Mouse (Mus musculus) neural tube, embryonic 11.5 days (tissue): ENCODE results near the gene Dars2. TPM values are rescaled to one million over a fixed set of nuclear protein-coding genes. Genes with fewer than 3 reads are reported as not detected.
"Not testable (repeated sequence)": the region's sequence is repeated elsewhere in the genome, so short reads cannot be mapped to it uniquely, and the experiment has no call there.

Experiments
- ATAC-seq: fragments of 200-750 bp; cut with Nextera tagmentation; 2 replicates; pipeline ENCODE4 v1.8.0; 2017; ENCODE audit warnings: moderate number of reproducible peaks, mild to moderate bottlenecking, moderate TSS enrichment, moderate library complexity; ENCODE audit not compliant: insufficient read depth, low FRiP score, low TSS enrichment
- DNase-seq: peaks from one replicate; pipeline ENCODE4 v3.0.0-alpha.2; 2015; ENCODE audit warnings: low spot score
- H3K27ac ChIP-seq: fragments of 300-500 bp; sonication (generic); 2 replicates; pipeline ENCODE4 v1.5.1; 2014; ENCODE audit warnings: low read depth, mild to moderate bottlenecking, low read length
- H3K27me3 ChIP-seq: fragments of 300-500 bp; sonication (generic); 2 replicates; pipeline ENCODE4 v1.6.1; 2014; ENCODE audit warnings: mild to moderate bottlenecking, low read length, mixed read lengths; ENCODE audit not compliant: control insufficient read depth, insufficient read depth
- H3K36me3 ChIP-seq: fragments of 300-500 bp; sonication (generic); 2 replicates; pipeline ENCODE4 v1.6.1; 2014; ENCODE audit warnings: mild to moderate bottlenecking, low read length, moderate library complexity, mixed read lengths; ENCODE audit not compliant: control insufficient read depth, insufficient read depth
- H3K4me1 ChIP-seq: fragments of 300-500 bp; sonication (generic); 2 replicates; pipeline ENCODE4 v1.6.1; 2014; ENCODE audit warnings: low read length, mixed read lengths; ENCODE audit not compliant: control insufficient read depth, insufficient read depth
- H3K4me2 ChIP-seq: fragments of 300-500 bp; sonication (generic); 2 replicates; pipeline ENCODE4 v1.6.1; 2014; ENCODE audit warnings: low read depth, mild to moderate bottlenecking, moderate library complexity
- H3K4me3 ChIP-seq: fragments of 300-500 bp; sonication (generic); 2 replicates; pipeline ENCODE4 v1.5.1; 2014; ENCODE audit warnings: low read depth, low read length
- H3K9ac ChIP-seq: fragments of 300-500 bp; sonication (generic); 2 replicates; pipeline ENCODE4 v1.6.1; 2014; ENCODE audit warnings: mild to moderate bottlenecking, low read length
- H3K9me3 ChIP-seq: fragments of 300-500 bp; sonication (generic); 2 replicates; pipeline ENCODE4 v1.6.1; 2016; ENCODE audit warnings: low read length; ENCODE audit not compliant: control insufficient read depth
- WGBS: fragments of 180-500 bp; shearing (Covaris S2); extraction: QIAGEN DNeasy Blood & Tissue Kit; methylation state at CpG from one replicate; pipeline ENCODE4 v1.1.7; 2014; 5-methylcytosine and 5-hydroxymethylcytosine counted together
- polyA plus RNA-seq: library from polyadenylated mRNA; unstranded; fragments of >200 nt; fragmentation: Nextera tagmentation; extraction: Ambion mirVana; gene quantifications from 2 replicates; pipeline ENCODE4 v1.2.1, GENCODE M21; 2014

Gene Dars2
- polyA plus RNA-seq, 1 experiment from 2014 or later = 51.9 TPM

DNA sequence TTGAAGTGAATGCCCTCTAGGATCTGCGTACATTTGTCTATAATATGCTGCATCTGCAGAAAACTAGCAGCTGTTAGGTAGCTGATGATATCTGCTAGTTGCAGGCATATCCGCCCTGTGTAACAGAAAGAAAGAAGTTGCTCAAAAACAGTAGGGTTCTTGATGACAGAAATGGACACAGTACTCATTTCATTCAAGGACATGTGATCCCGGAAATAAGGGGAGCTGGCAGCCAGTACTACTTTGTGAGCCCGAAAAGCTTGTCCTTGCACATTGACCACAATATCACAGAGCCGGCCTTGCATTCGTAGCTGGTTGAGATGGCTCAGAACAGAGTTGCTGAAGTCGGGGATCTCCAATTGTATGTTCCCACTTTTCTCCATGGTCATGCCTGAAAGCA is 38.1 kb downstream of the Dars2 start:
- no peak overlapping the region for H3K9ac ChIP-seq
- H3K36me3 ChIP-seq = peaks cover 6% of the 10 kb centered on the region
- H3K4me2 ChIP-seq = no peak overlapping the region
- H3K27ac ChIP-seq = no peak overlapping the region
- no peak for DNase-seq
- no peak overlapping the region for H3K4me3 ChIP-seq
- H3K9me3 ChIP-seq = no peaks in the 10 kb centered on the region
- H3K27me3 ChIP-seq = no peaks in the 10 kb centered on the region
- ATAC-seq = no peak
- peaks cover 3% of the 10 kb centered on the region; the same call in 1 of the 2 replicates for H3K4me1 ChIP-seq
- 93% methylated on average over 7 of the region's 7 CpGs for WGBS

DNA sequence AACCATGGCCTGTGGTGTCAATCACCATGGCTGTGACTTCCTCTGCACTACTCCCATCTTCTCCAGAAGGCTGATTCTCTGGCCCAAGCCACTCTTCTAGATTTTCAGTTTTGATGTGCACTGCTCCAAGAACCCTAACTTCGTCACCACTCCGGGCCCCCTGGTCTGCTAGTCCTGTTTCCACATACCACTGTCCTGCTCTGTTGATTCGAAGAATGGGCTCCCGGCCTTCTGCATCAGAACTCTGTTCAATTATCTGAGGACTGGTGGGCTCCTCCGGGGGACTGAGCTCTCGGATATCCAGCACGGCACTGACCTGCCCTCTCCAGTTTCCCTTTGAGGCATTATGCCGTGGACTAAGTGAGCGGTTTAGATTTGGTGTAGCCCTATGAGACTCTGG is 38.6 kb downstream of the Dars2 start:
- Histone ChIP-seq H3K9ac (no peak overlapping the region), H3K27ac (no peak overlapping the region), H3K36me3 (peaks cover 5% of the 10 kb centered on the region), H3K4me3 (no peak overlapping the region), H3K27me3 (no peaks in the 10 kb centered on the region), H3K4me2 (no peak overlapping the region), H3K4me1 (0 out of 2 replicates have a peak, but pooled peaks cover 3% of the 10 kb centered on the region), H3K9me3 (no peaks in the 10 kb centered on the region)
- DNase-seq (no peak), ATAC-seq (no peak)
- 93% methylated on average over 9 of the region's 9 CpGs for WGBS

DNA sequence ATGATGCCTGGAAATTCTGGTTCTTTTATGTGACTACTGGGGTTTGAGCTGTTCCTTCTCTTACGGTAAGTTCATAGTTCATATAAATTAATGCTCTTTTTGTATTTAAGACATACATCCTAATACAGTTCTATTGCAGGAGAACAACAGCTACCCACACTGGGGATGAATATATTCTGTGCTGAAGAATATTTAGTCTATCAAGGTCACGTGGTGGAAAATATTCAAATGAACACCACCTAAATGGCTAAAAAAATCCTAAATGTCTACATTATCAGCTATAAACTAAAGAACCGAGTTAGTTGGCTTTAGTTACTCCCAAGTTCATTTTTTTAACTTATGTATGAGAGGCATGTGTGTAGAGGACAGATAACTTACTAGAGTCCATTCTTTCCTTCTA is 40.4 kb downstream of the Dars2 start:
- no peak for ATAC-seq
- Histone ChIP-seq H3K4me3 (no peak overlapping the region), H3K9me3 (no peaks in the 10 kb centered on the region), H3K27me3 (no peaks in the 10 kb centered on the region), H3K36me3 (no peaks in the 10 kb centered on the region; the same call in 1 of the 2 replicates), H3K4me1 (0 out of 2 replicates have a peak, but pooled peaks cover 3% of the 10 kb centered on the region), H3K27ac (no peak overlapping the region), H3K4me2 (no peak overlapping the region), H3K9ac (no peak overlapping the region)
- DNase-seq = no peak
- 95% methylated on average over 3 of the region's 3 CpGs for WGBS

DNA sequence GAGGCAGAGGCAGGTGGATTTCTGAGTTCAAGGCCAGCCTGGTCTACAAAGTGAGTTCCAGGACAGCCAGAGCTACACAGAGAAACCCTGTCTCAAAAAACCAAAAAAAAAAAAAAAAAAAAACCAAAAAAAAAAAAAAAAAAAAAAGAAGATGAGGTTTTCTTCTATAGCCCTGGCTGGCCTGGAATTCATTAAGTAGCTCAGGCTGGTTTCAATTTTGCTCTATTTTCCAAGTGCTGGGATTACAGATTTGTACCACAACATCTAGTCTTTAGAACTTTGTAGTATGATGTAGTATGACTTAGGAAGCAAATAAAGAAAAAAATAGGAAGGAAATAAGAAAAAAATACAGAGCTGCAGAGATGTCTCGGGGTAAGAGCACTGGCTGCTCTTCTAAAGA is 42.0 kb downstream of the Dars2 start:
- H3K36me3 ChIP-seq, H3K4me2 ChIP-seq, H3K27ac ChIP-seq, H3K27me3 ChIP-seq, DNase-seq, H3K4me3 ChIP-seq, ATAC-seq, H3K4me1 ChIP-seq, H3K9ac ChIP-seq, H3K9me3 ChIP-seq: not testable (repeated sequence)
- WGBS = 93% methylated on average over 1 of the region's 1 CpGs

DNA sequence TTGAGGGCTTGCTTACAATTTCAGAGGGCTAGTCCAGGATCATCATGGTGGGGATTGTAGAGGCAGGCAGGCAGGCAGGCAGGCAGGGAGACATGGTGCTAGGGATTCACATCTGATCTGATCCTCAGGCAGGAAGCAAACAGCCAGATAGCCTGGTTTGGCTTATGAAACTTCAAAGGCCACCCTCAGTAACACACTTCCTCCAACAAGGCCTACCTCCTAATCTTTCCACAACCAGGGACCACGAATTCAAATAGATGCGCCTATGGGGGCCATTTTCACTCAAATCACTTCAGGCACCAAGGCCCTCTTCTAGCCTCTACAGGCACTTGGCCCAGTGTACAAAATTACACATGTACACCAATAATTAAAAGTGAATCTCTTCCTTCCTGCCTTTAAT is 43.3 kb downstream of the Dars2 start:
- Histone ChIP-seq H3K27me3 (no peaks in the 10 kb centered on the region), H3K4me2 (no peak overlapping the region), H3K4me1 (no peaks in the 10 kb centered on the region), H3K4me3 (no peak overlapping the region), H3K27ac (no peak overlapping the region), H3K9me3 (no peaks in the 10 kb centered on the region), H3K9ac (no peak overlapping the region), H3K36me3 (no peaks in the 10 kb centered on the region; the same call in 1 of the 2 replicates)
- ATAC-seq (no peak), DNase-seq (no peak)
- WGBS = 88% methylated on average over 2 of the region's 2 CpGs

DNA sequence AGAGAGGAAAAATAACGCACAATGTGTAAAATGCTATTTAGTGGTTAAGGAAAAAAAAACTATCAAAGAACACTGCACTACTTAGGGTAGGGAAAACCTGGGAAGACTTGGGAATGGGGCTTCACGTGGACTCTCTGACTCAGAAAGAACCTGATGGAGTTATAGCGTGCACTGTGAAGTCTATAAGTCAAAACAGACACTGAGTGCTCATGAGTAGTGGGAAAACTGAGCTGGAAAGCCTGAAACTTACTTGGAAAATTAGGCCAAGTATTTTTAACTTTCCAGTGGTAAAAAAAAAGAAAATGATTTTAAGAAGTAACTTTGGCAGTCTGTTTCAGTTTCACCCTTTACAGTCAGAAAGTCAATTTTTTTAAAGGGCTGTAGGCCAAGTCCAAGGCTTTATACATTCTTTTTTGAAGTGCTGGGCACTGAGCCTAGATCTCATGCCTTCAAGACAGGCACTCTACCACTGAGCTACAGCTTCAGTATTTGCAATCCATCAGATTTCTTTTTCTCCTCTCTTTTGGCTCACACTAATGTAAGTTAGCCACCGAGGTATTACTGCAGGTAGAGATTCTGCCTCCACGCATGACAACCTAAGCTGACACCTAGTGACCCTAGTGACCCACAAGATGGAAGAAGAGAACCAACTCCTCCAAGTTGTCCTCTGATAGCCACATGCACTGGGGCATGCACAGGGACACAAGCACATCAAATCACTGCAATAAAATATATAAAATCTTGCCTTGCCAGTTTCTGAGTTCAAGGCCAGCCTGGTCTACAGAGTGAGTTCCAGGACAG is 44.8 kb downstream of the Dars2 start:
- Histone ChIP-seq H3K9me3 (no peaks in the 10 kb centered on the region), H3K27ac (no peak overlapping the region), H3K36me3 (no peaks in the 10 kb centered on the region), H3K4me1 (no peaks in the 10 kb centered on the region), H3K9ac (no peak overlapping the region), H3K4me2 (no peak overlapping the region), H3K4me3 (no peak overlapping the region), H3K27me3 (no peaks in the 10 kb centered on the region)
- DNase-seq (no peak), ATAC-seq (no peak)
- WGBS = 90% methylated on average over 5 of the region's 5 CpGs

DNA sequence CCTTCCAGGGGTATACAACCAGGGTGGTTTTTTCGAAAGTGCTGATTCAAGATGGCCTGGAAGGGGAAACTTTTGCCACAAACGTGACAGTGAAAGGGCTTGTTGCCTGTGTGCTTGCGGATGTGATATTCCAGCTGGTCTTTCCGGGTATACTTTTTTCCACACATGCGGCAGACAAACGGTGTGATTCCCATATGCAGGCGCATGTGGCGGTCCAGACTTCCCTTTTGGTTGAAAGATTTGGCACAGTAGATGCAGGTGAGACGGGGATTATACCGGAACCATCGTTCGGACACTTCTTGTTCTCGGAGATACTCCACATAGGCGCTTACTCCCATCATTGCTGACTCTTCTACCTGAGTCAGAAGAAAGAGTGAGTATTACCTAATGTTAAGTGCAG is 50.4 kb downstream of the Dars2 start:
- Histone ChIP-seq H3K4me3 (no peak overlapping the region), H3K4me2 (no peak overlapping the region), H3K9ac (no peak overlapping the region), H3K36me3 (peaks cover 2% of the 10 kb centered on the region; the same call in 1 of the 2 replicates), H3K27ac (no peak overlapping the region), H3K4me1 (no peaks in the 10 kb centered on the region), H3K27me3 (no peaks in the 10 kb centered on the region), H3K9me3 (no peaks in the 10 kb centered on the region)
- no peak for ATAC-seq
- no peak for DNase-seq
- 95% methylated on average over 14 of the region's 14 CpGs for WGBS

DNA sequence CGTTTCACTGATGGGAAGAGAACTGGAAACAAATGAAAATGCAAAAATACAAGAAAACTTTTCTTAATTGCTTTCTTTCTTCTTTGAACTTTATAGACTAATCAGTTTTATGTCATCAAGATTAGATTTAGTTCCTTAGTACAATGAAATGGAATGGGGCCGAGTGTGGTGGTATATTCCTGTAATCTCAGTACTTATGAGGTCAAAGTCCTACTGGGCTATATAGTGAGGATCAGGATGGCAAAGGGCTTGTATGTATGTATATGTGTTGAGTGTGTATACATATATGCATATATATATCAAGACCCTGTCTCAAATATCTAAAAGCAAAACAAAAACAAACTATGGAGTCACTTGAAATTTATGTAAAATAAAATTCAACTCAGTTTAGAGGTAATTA is 54.1 kb downstream of the Dars2 start:
- Histone ChIP-seq H3K4me3 (no peak overlapping the region), H3K4me2 (no peak overlapping the region), H3K9me3 (no peaks in the 10 kb centered on the region), H3K36me3 (peaks cover 4% of the 10 kb centered on the region; the same call in 1 of the 2 replicates), H3K9ac (no peak overlapping the region), H3K4me1 (no peaks in the 10 kb centered on the region), H3K27me3 (no peaks in the 10 kb centered on the region), H3K27ac (no peak overlapping the region)
- DNase-seq (no peak), ATAC-seq (no peak)
- WGBS = 91% methylated on average over 2 of the region's 2 CpGs

DNA sequence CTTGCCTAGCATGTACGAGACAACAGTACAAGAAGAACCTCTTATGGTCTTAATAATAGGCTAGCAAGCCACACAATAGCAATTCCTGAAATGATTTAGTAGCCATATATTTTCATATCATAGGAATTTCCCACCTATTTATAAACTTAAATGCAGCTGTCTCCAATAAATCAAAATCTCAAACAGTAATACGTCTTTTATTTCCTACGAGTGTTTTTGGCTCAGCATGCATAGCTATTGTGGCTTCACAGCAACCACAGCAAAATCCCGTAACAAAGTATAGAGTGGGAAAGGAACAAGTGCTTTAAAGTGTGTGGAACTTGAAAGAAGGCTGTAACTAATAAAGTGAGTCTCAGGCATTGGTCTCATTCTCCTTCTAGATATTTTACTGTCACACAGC is 60.0 kb downstream of the Dars2 start:
- 0 out of 2 replicates have a peak, but pooled peaks cover 2% of the 10 kb centered on the region for H3K36me3 ChIP-seq
- H3K4me2 ChIP-seq = no peak overlapping the region
- no peak overlapping the region for H3K27ac ChIP-seq
- no peak overlapping the region for H3K9ac ChIP-seq
- no peaks in the 10 kb centered on the region for H3K27me3 ChIP-seq
- DNase-seq (no peak), ATAC-seq (no peak)
- no peaks in the 10 kb centered on the region for H3K4me1 ChIP-seq
- H3K4me3 ChIP-seq = no peak overlapping the region
- no peaks in the 10 kb centered on the region for H3K9me3 ChIP-seq
- 83% methylated on average over 4 of the region's 4 CpGs for WGBS
